23 mouse cellular contexts compared by ENCODE assay signal in the genomic region with DNA sequence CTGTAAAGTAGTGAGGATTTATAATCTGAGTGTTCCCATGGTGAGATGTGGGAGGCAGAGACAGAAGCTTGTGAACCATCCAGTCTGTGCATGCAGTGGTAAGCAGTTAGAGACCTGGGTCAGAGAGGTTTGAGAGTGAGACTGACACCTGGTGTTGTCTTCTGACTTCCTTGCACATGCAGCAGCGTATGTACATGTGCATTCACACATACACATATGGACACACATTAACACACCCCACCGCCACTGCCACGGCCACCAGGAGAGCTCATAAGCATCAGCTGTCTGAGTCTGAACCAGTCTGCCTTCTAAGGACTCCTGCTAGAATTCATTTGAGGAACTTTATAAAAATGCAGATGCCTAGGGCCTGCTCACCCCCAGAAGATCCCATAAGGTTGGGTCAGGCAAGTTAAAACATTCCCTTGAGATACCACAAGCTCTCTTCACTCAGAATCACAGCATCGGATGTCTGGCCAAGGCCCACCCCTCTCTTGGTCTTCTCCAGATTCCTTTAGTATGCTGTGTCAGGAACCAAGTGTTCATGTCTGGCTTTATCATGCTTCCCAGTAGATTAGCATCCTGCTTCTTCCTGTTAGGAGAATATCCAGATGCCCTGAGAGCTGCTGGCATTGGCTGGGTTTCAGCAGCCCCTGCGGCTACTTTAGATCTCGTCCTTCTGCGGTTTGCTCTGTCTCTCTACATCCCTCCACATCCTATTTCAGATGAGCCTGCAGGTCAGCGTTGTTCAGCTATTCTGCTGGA. TPM values are rescaled to one million over a fixed set of nuclear protein-coding genes. Genes with fewer than 3 reads are reported as not detected.
A peak's percentile ranks its signal among the peaks of the same experiment; 100 is the strongest.
DNase-seq lines count a peak whose midpoint lies in the region; ATAC-seq lines count a peak whose summit lies in the region.
"Had no signal": no experiment of that assay in that cellular context is flagged by ENCODE, and none has a peak within 500 bp of the region (broad histone marks: within the 10 kb centered on the region; RNA-seq: fewer than 3 reads in every experiment).

No protein-coding gene starts in this region.

- H3K4me2 ChIP-seq in heart, embryonic 16.5 days (ENCODE audit: low read depth, low read length) = no peak overlapping the region
- no peak overlapping the region for H3K4me2 ChIP-seq in liver, embryonic 13.5 days
- H3K4me2 ChIP-seq: embryonic facial prominence, embryonic 13.5 days; forebrain, embryonic 13.5 days; intestine, embryonic 15.5 days; lung, embryonic 15.5 days; midbrain, embryonic 15.5 days had no signal

- H3K4me3 ChIP-seq in heart, embryonic 16.5 days (ENCODE audit: low read length) = no peak overlapping the region
- no peak overlapping the region for H3K4me3 ChIP-seq in liver, embryonic 13.5 days (replicated peaks)
- H3K4me3 ChIP-seq: embryonic facial prominence, embryonic 13.5 days; forebrain, embryonic 13.5 days; intestine, embryonic 15.5 days; lung, embryonic 15.5 days; megakaryocyte, embryonic 14.5 days; midbrain, embryonic 15.5 days had no signal

- 0 out of 2 replicates have a peak, but pooled peaks cover 5% of the 10 kb centered on the region for H3K4me1 ChIP-seq in heart, embryonic 16.5 days (ENCODE audit: control insufficient read depth, insufficient read depth, low read length)
- no peaks in the 10 kb centered on the region for H3K4me1 ChIP-seq in liver, embryonic 13.5 days (replicated peaks)
- H3K4me1 ChIP-seq: embryonic facial prominence, embryonic 13.5 days; megakaryocyte, embryonic 14.5 days had no signal

- no peak overlapping the region for H3K9ac ChIP-seq in heart, embryonic 16.5 days (ENCODE audit: low read length)
- no peak overlapping the region for H3K9ac ChIP-seq in liver, embryonic 13.5 days
- H3K9ac ChIP-seq: embryonic facial prominence, embryonic 13.5 days; forebrain, embryonic 13.5 days; intestine, embryonic 15.5 days; liver, embryonic 14.5 days; lung, embryonic 15.5 days; midbrain, embryonic 15.5 days had no signal

- peak; percentile 81 for DNase-seq in heart, adult 11 months
- no peak for DNase-seq in heart, postnatal 25 days (ENCODE audit: low spot score)
- DNase-seq in heart, adult 9 months (ENCODE audit: low spot score in 2 of 2) = no peak
- DNase-seq in 3T3-L1 (ENCODE audit: low read depth, low spot score) = peak; percentile 60
- no peak for DNase-seq in liver, embryonic 13.5 days
- no peak for DNase-seq in embryo, embryonic 11 days
- DNase-seq: adrenal gland, postnatal 10 days; cerebellum, adult 2 months; cerebellum, postnatal 25 days; gastrocnemius, postnatal 36 days; kidney, adult 8-10 months; kidney, postnatal 10 days; lung, postnatal 36 days; thymus, postnatal 14 days had no signal

- H3K9me3 ChIP-seq in heart, embryonic 16.5 days (replicated peaks; ENCODE audit: control insufficient read depth, low read length) = no peaks in the 10 kb centered on the region
- H3K9me3 ChIP-seq in liver, embryonic 13.5 days (replicated peaks) = no peaks in the 10 kb centered on the region
- H3K9me3 ChIP-seq: embryonic facial prominence, embryonic 13.5 days; forebrain, embryonic 13.5 days; intestine, embryonic 15.5 days; lung, embryonic 15.5 days; megakaryocyte, embryonic 14.5 days; midbrain, embryonic 15.5 days had no signal

- 0 out of 2 replicates have a peak overlapping the region, but pooled peaks have one; percentile 3 for H3K27ac ChIP-seq in heart, embryonic 16.5 days (ENCODE audit: low read length)
- 0 out of 2 replicates have a peak overlapping the region, but pooled peaks have one; percentile 13 for H3K27ac ChIP-seq in liver, embryonic 13.5 days
- H3K27ac ChIP-seq: embryonic facial prominence, embryonic 13.5 days; forebrain, embryonic 13.5 days; intestine, embryonic 15.5 days; liver, embryonic 14.5 days; lung, embryonic 15.5 days; midbrain, embryonic 15.5 days had no signal

- ATAC-seq in heart, embryonic 16.5 days (replicated peaks; ENCODE audit: extremely low read depth, insufficient read depth, low FRiP score) = no peak; the same call in 1 of the 2 replicates
- no peak for ATAC-seq in liver, embryonic 13.5 days (ENCODE audit: low read depth)
- ATAC-seq: forebrain, embryonic 13.5 days; hindbrain, embryonic 16.5 days; intestine, embryonic 15.5 days; midbrain, embryonic 15.5 days had no signal

- no peaks in the 10 kb centered on the region for H3K27me3 ChIP-seq in heart, embryonic 16.5 days (ENCODE audit: control insufficient read depth, insufficient read depth, low read length)
- H3K27me3 ChIP-seq in liver, embryonic 13.5 days = no peaks in the 10 kb centered on the region
- H3K27me3 ChIP-seq: embryonic facial prominence, embryonic 13.5 days; forebrain, embryonic 13.5 days; intestine, embryonic 15.5 days; lung, embryonic 15.5 days; midbrain, embryonic 15.5 days had no signal

- H3K36me3 ChIP-seq in heart, embryonic 16.5 days (ENCODE audit: control insufficient read depth, insufficient read depth) = no peaks in the 10 kb centered on the region
- H3K36me3 ChIP-seq in liver, embryonic 13.5 days = no peaks in the 10 kb centered on the region
- H3K36me3 ChIP-seq: embryonic facial prominence, embryonic 13.5 days; intestine, embryonic 15.5 days; lung, embryonic 15.5 days; midbrain, embryonic 15.5 days had no signal

- intact Hi-C loops in heart, postnatal 25 days (cut with DNase I) = no loop called here

- 45% methylated on average over 8 of the region's 8 CpGs for WGBS in heart, embryonic 16.5 days
- WGBS in liver, embryonic 13.5 days (ENCODE audit: insufficient replicate concordance) = 66% methylated on average over 8 of the region's 8 CpGs

RNA-seq across cellular contexts. Expression of a gene that starts 42.1 kb away (rescaled TPM):
- 10 to 100 TPM; 46.8 to 48.6 TPM for total RNA-seq in heart, postnatal 25 days (2021)
- polyA plus RNA-seq in heart, embryonic 16.5 days (2015; fragmentation: Nextera tagmentation; extraction: Ambion mirVana) = 8.8 and 10.2 TPM in 2 replicates
- polyA plus RNA-seq in liver, embryonic 13.5 days (2015; fragmentation: Nextera tagmentation; extraction: Ambion mirVana) = 4.6 and 6.1 TPM in 2 replicates

Comparison
In these comparisons a context has a peak if more than half of its experiments do, and no peak if none do; other contexts are left out.
1. DNase-seq: peak in heart, adult 11 months (single experiment) and 3T3-L1 (single experiment); none in heart, postnatal 25 days (single experiment), heart, adult 9 months (0 of 2), liver, embryonic 13.5 days (single experiment) and embryo, embryonic 11 days (single experiment).